Mouse (Mus musculus) embryo, embryonic 9.5 days (tissue): ENCODE measurements around the gene Hs6st2.

ENCODE experiments used
- DNase-seq: peaks from one replicate; pipeline ENCODE4 v3.0.0-alpha.2; 2017; ENCODE audit errors: extremely low spot score

Hs6st2 gene

DNA sequence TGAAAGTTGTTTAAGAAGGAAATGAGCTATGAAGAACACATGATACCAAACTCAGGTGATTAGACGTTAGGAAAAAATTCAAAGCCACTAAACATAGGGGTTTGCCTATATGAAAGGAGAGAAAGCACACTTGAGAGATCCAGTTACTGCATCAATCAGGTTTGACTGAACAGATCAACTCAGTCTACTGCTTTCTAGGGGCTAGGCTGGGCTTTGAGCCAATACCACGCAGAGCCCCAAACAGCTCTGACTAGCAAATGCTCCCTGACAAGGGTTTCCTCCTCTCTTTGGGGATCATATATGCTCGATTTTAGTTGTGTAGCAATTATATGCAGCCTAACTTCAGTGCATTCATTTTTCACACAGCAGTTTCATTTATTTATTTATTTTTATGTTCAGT is 96.2 kb downstream of the Hs6st2 start:
- DNase-seq, result no peak

- no peak for DNase-seq
Observed at GRCm38 (mm10) chrX:51581704-51582103, 100.0 kb downstream of the Hs6st2 start.

DNA sequence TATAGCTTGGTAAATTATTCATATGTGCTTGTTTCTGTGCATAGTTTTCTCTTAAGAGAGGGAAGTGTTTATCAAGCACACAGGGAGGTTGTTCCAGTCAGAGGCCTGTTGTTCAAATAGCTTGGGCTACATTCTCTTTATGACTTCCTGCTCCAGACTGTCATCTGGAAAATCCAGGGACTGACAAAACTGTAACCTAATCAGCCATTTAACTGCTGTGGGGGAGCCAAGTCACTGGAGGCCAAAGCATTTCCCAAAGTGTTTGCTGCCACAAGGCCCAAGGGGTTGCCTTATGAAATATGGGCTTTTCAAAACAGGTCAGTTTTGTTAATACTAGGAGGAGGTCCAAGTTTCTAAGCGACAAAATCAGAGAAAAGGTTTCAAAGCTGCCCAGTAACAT is 119.8 kb downstream of the Hs6st2 start:
- DNase-seq, result no peak

DNA sequence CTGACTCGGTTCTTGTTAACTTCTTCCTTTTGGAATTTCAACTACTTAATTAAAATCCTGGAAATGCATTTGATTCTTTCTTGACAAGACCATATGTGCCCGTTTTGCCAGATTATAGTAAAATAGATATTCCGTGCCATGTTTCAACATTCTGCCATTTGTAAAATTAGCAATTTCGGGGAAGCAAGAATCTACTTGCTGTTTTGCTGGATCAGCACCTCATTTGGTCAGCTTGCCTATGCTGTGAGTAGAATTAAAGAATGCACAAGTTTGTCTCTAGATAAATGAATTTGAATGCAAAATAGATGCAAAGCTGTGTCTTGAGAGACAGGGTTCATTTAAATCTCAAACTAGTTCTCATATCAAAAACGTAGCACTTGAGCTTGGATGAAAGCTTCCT is 142.0 kb downstream of the Hs6st2 start:
- no peak for DNase-seq

- DNase-seq, result no peak
Observed at GRCm38 (mm10) chrX:51537082-51537481, 144.6 kb downstream of the Hs6st2 start.

GRCm38 (mm10) chrX:51535226-51535625 is 146.4 kb downstream of the Hs6st2 start:
- no peak for DNase-seq

DNA sequence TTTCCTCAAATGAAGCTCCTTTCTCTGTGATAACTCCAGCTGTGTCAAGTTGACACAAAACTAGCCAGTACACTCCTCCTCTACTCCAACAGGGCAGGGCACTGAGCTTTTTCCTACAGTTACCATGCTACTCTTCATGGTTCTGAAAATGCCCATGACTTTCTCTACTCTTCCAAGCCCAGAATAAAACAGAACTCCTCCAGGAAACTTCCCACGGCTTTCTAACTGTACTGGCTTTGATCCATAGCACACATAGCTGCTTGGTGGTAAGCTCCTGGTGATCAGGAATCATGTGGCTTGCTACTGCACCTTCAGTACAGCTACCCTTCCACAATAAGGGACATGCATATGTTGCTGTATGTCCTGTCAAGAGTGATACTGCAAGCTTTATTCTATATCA is 150.5 kb downstream of the Hs6st2 start:
- DNase-seq, result no peak

DNA sequence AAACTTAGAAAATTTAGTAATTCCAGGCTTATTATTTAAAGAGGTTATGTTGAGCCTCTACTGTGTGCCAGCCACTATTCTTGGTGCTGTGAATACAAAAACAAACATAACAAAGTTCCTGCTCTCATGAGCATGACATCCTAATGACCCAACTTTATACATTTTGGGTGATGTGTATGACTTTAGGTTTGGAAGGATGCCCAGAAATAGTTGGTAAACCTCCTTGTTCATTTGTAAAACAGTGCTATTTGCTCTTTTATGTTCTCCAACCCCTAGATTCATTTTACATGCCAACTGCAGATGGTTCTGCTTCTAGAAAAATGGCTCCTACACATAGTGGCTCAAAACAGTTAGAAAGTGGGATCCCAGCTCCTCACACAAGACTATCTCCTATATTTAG is 153.1 kb downstream of the Hs6st2 start:
- no peak for DNase-seq

DNA sequence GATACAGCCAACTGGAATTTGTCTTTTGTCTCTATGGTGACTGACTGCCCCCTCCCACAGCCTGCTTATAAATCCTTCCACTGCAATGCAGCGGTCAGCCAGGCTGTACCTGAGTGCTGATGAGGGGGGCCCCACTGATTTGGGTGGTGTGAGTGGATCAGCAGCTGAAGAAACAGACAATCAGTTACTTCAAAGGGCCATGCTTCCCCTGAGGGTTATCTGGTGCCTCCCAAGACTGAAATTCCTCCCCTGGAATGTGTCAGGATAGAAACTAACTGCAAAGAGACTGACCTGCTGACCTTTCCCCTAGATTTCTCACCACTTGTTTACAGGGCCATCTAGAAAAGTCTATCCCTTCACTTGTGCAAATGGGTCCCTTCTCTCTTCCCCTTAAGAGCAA is 166.8 kb downstream of the Hs6st2 start:
- DNase-seq, result peak; percentile 62

DNA sequence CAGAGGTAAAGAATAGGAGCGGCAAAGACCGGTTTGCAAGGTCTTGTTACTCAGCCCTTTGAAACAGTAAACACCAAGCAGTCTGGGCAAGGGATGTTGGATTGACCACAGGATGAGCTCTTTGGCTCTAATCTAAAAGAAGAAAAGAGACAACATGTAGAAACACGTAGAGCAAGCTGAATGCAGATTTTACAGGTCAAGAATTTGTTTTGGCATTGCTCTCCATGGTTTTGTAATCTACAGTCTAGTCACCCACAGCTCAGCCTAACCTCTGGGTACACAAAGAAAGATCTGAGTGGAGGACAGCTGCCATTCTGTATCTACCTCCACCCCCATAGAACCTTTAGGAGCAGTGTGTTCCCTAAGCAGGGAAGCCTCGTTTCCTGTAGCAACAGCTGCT is 175.1 kb downstream of the Hs6st2 start:
- DNase-seq, result no peak

DNA sequence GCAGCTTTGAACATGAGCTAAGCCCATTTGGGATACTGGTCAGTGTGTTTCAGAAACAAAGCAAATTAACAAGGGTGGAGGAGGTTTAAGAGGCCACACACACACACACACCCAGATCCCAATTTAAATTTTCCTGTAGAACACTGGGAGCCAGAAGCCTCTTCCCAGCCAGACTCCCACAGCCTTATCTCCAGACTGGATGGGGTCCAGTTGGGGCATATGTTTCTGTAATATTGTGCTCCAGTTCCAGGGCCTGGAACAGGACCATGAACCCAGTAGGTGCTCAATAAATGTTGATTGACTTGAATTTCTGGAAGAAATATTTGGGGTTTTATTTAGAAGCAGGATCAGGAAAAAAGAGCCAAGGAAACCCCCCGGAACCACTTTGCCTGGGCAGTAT is 176.0 kb downstream of the Hs6st2 start:
- no peak for DNase-seq

GRCm38 (mm10) chrX:51503781-51504471 is 177.7 kb downstream of the Hs6st2 start:
- no peak for DNase-seq

DNA sequence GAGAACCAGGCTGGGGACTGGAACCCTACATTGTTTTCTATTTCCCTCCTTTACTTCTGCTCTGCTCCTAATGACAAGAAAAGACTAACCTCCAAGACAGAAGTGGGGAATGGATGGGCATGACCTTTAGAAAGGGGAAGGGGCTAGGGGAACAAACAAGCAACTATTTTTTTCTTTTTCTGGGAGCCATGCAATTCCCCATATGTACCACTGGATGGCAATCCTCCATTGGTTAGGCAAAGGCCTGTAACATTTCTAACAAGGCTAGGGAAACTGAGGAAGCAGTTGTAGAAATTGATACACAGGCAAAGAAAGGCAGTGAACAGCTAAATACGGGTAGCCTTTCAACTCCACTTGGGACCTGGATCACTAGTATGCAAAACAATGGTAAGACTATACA is 183.8 kb downstream of the Hs6st2 start:
- DNase-seq, result no peak

DNA sequence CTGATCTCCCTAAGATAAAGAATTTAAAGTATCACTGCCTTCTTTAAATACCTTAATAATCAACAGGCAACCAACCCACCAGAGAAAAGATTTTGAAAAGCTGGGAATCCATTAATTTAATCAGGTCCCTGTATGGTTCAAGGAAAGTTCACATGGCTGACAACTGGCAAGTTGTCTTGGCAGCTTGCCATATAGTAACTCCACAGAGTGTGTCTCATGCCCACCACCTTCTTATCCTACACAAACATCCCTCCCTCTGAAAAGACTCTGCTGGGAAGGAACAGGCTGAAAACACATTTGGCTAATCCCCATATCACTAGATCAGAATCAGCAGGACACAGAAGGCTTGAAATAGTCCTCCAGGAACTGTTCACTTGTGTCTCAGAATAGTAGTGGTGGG is 193.3 kb downstream of the Hs6st2 start:
- no peak for DNase-seq

- DNase-seq, result no peak
Observed at GRCm38 (mm10) chrX:51469411-51469810, 212.2 kb downstream of the Hs6st2 start.

DNA sequence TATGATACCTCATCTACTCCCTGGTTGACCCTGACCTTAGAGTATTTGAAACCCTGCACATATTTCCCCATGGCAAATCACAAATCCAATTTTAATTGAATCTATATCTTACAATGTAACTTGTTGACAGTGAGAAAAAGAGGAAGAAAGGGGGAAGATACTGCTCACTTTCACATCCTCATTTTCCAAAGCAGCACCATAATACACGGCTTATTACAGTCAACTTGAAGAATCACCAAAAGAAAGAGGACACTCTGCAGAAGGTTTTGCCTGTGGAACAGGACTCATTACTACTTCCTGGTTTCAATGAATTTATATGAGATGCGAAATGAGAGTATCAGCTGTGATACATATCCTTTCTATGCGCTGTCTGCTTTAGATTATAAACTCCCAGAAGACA is 220.2 kb downstream of the Hs6st2 start:
- no peak for DNase-seq

GRCm38 (mm10) chrX:51443366-51443765 is 238.3 kb downstream of the Hs6st2 start:
- no peak for DNase-seq

DNA sequence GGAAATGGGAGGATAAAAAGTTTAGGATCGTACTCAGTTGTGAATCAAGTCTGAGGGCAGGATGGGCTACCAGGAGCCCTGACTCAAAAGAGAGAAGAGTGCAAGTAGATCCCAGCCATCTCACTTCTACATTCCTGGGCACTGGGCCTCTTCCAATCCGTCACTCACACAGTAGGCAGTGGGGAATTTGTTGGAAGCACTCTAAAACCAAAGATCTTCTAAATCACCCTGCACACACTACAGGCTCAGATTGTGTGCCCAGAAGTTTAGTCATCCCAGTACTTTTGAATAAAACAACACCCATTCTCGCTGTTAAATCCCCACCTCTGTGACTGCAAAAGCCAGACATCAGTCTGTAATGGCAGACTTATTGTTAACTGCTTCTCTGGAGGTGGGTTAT is 249.9 kb downstream of the Hs6st2 start:
- DNase-seq, result no peak

DNA sequence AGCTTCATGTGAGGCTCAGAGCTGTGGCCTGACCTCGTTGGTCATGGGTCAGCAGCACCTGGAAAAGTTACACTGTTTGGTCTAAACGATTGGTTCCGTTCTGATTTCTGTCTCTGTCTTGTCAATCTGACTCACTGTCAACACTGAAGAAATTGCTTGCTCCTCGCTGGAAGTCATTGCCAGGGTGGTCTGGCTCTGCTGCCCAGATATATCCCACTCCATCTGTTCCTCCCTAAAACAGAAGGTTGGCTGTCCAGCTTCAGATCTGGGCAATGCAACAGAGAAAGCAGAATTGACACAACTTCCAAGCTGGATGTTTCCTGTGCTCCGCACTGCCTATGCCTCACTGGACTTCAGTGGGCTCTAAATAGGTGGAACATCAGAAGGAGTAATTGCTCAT is 256.6 kb downstream of the Hs6st2 start:
- no peak for DNase-seq

- no peak for DNase-seq
Observed at GRCm38 (mm10) chrX:51410289-51410688, 271.4 kb downstream of the Hs6st2 start.

- peak; percentile 8 for DNase-seq
Observed at GRCm38 (mm10) chrX:51397457-51397856, 284.2 kb downstream of the Hs6st2 start.

GRCm38 (mm10) chrX:51374670-51375069 is 307.0 kb downstream of the Hs6st2 start:
- peak; percentile 56 for DNase-seq

DNA sequence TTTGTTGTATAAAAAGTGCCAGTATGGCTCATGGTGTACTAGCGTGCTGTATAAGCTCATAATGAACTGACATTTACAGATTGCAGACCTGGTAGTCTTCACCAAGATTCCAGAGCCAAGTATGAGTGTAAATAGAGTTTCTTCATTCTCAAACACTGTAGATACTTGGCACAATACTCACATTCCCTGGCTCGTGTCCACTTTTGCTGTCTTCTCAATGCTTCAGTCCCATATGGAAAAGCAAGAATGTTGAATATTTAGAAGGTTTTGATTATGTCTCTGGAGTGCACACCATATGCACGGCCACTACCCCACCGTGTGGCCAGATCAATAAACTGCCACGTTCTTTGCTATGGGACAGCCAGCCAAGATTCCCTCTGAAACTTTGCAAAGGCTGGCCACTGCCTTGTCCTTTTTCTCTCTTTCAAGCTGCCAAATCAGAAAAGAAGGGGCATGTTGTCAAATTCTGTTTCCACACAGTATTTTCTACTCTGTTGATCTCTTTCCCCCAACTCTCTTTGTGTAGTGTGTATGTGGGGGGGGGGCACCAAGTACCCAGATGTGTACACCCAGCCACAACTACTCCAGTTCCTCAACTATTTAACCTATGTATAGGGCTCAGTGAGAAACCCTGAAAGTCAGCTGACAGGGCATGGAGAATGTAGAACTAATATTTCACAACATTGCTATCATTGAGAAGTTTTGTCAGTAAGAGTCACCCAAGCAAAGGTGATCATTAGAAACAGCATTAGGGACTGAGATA is 309.0 kb downstream of the Hs6st2 start:
- peak; percentile 9 for DNase-seq

DNA sequence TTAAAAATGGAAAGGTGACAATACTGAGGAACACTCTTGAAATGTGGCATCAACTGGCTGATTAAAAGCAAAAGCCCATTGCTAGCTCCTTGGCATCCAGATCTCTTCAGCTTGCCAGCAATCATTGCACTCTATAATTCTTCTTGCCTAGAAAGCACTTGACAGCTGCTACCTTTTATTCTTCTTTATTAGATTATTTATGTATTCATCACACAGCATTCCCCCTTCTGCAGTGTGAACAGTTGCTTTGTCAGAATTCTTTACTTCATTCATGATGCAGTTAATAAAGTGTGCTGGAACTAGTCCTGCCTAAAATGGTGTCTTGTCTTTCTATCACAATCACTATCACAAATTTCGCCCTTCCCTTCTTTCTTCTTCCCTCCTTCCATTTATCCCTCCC is 332.0 kb downstream of the Hs6st2 start:
- DNase-seq, result no peak
